Mouse (Mus musculus) kidney, postnatal 25 days (tissue): Measurements from ENCODE around the gene Myo18a.

ENCODE experiments used
- DNase-seq, 2 experiments: peaks; one replicate each; pipeline ENCODE4 v3.0.0; 2021; ENCODE audit warnings: mixed read lengths in 2 of 2

Myo18a gene

GRCm38 (mm10) chr11:77901775-77902355 is 138.8 kb downstream of the Myo18a start:
- DNase-seq = peak; percentile 32 to 67

GRCm38 (mm10) chr11:77903761-77904160 is 140.7 kb downstream of the Myo18a start:
- DNase-seq = no peak

- no peak for DNase-seq
These were observed 141.7 kb downstream of the Myo18a start for GRCm38 (mm10) chr11:77904707-77905106.

GRCm38 (mm10) chr11:77906097-77906687 is 143.1 kb downstream of the Myo18a start:
- DNase-seq = peak in 1 of 2 experiments; percentile 24

GRCm38 (mm10) chr11:77906747-77907174 is 143.7 kb downstream of the Myo18a start:
- no peak for DNase-seq

GRCm38 (mm10) chr11:77908468-77908867 is 145.4 kb downstream of the Myo18a start:
- no peak for DNase-seq

- DNase-seq = no peak
These were observed 146.3 kb downstream of the Myo18a start for GRCm38 (mm10) chr11:77909376-77909775.

GRCm38 (mm10) chr11:77909776-77910175 is 146.7 kb downstream of the Myo18a start:
- no peak for DNase-seq

- peak in 1 of 2 experiments; percentile 51 for DNase-seq
These were observed 150.5 kb downstream of the Myo18a start for GRCm38 (mm10) chr11:77913505-77913904.

GRCm38 (mm10) chr11:77914598-77915260 is 151.7 kb downstream of the Myo18a start:
- DNase-seq = peak in 1 of 2 experiments; percentile 48
